Mouse (Mus musculus): ENCODE results near the gene Klhl41. TPM values are rescaled to one million over a fixed set of nuclear protein-coding genes. Genes with fewer than 3 reads are reported as not detected.
"Not testable (repeated sequence)": the region's sequence is repeated elsewhere in the genome, so short reads cannot be mapped to it uniquely, and the experiment has no call there.

Gene Klhl41
- under 1 TPM; 0.23 to 0.36 TPM for total RNA-seq (2021)
- long read RNA-seq, experiment 1 = 0 reads
- long read RNA-seq, experiment 2 = 0 reads

GRCm38 (mm10) chr2:69669853-69670252 lies at the start of gene Klhl41:
Gene Klhl41 (plus strand): TSS chr2:69670120.
- no peak for DNase-seq

- peak; percentile 37 to 53 for DNase-seq
These were observed 40.7 kb upstream of the Klhl41 start for GRCm38 (mm10) chr2:69629215-69629614.

- no peak for DNase-seq
These were observed 40.0 kb upstream of the Klhl41 start for GRCm38 (mm10) chr2:69629914-69630313.

- DNase-seq = no peak
These were observed 39.1 kb upstream of the Klhl41 start for GRCm38 (mm10) chr2:69630792-69631191.

- DNase-seq = peak; percentile 14 to 20
These were observed 38.5 kb upstream of the Klhl41 start for GRCm38 (mm10) chr2:69631449-69631848.

- peak; percentile 50 to 58 for DNase-seq
These were observed 34.7 kb upstream of the Klhl41 start for GRCm38 (mm10) chr2:69635064-69635701.

- DNase-seq = peak; percentile 53 to 54
These were observed 34.1 kb upstream of the Klhl41 start for GRCm38 (mm10) chr2:69635807-69636206.

GRCm38 (mm10) chr2:69637989-69638388 lies 31.9 kb upstream of the Klhl41 start:
- not testable (repeated sequence) for DNase-seq

GRCm38 (mm10) chr2:69640100-69640499 lies 29.8 kb upstream of the Klhl41 start:
- no peak for DNase-seq

GRCm38 (mm10) chr2:69644968-69645617 lies 24.8 kb upstream of the Klhl41 start:
- DNase-seq = no peak

GRCm38 (mm10) chr2:69646726-69647490 lies 23.0 kb upstream of the Klhl41 start, which contains the start of gene Bbs5:
Gene Bbs5 (plus strand): TSS chr2:69647171.
- DNase-seq = peak; percentile 95 to 96

- DNase-seq = no peak
These were observed 20.2 kb upstream of the Klhl41 start for GRCm38 (mm10) chr2:69649716-69650115.

- no peak for DNase-seq
These were observed 10.6 kb upstream of the Klhl41 start for GRCm38 (mm10) chr2:69659326-69659725.

GRCm38 (mm10) chr2:69663827-69664476 lies 6.0 kb upstream of the Klhl41 start:
- DNase-seq = no peak

- DNase-seq = no peak
These were observed 2.3 kb upstream of the Klhl41 start for GRCm38 (mm10) chr2:69667656-69668055.

- no peak for DNase-seq
These were observed 1.5 kb upstream of the Klhl41 start for GRCm38 (mm10) chr2:69668414-69668813.

- DNase-seq = no peak
These were observed 3.8 kb downstream of the Klhl41 start for GRCm38 (mm10) chr2:69673723-69674122.

GRCm38 (mm10) chr2:69675266-69675665 lies 5.3 kb downstream of the Klhl41 start:
- DNase-seq = no peak

GRCm38 (mm10) chr2:69676713-69677112 lies 6.8 kb downstream of the Klhl41 start:
- no peak for DNase-seq

GRCm38 (mm10) chr2:69677215-69677614 lies 7.3 kb downstream of the Klhl41 start:
- DNase-seq = not testable (repeated sequence)

- peak in 1 of 2 experiments; percentile 13 for DNase-seq
These were observed 10.1 kb downstream of the Klhl41 start for GRCm38 (mm10) chr2:69679990-69680389.

- DNase-seq = no peak
These were observed 12.0 kb downstream of the Klhl41 start for GRCm38 (mm10) chr2:69681931-69682330.

All from adrenal gland, postnatal 36 days (tissue).